21 mouse cellular contexts compared by ENCODE assay signal in genomic region chr17:5511724-5512123, GRCm38 (mm10). TPM values are rescaled to one million over a fixed set of nuclear protein-coding genes. Genes with fewer than 3 reads are reported as not detected.
DNase-seq lines count a peak whose midpoint lies in the region; ATAC-seq and TF ChIP-seq lines count a peak whose summit lies in the region.
"Had no signal": no experiment of that assay in that cellular context is flagged by ENCODE, and none has a peak within 500 bp of the region (broad histone marks: within the 10 kb centered on the region; RNA-seq: fewer than 3 reads in every experiment).

No protein-coding gene starts in this region.

- 40% methylated on average over 6 of the region's 6 CpGs for WGBS in liver, embryonic 14.5 days (ENCODE audit: insufficient replicate concordance)

- DNase-seq in MEL (ENCODE audit: low read depth, low spot score) (no peak), liver (peak; percentile 62)
- peak in 1 of 3 experiments; percentile 52 for DNase-seq in liver, embryonic 14.5 days (ENCODE audit: low read depth in 3 of 3, low spot score in 3 of 3)
- DNase-seq in layer of hippocampus, postnatal 10 days (ENCODE audit: low spot score in 2 of 2) = no peak
- no peak for DNase-seq in urinary bladder, postnatal 10 days (ENCODE audit: low spot score)
- no peak for DNase-seq in frontal cortex, postnatal 10 days (ENCODE audit: low spot score in 2 of 2)
- DNase-seq: adrenal gland, adult 2 months; adrenal gland, postnatal 25 days; cerebellum, adult 2 months; cerebellum, postnatal 10 days; gastrocnemius, postnatal 10 days; heart, adult 2 months had no signal

- no peak overlapping the region for H3K27ac ChIP-seq in MEL (ENCODE audit: control insufficient read depth, low read depth, low read length)
- peak overlapping the region; percentile 90 for H3K27ac ChIP-seq in liver, embryonic 14.5 days
- H3K27ac ChIP-seq: embryonic facial prominence, embryonic 10.5 days; forebrain, embryonic 15.5 days; heart, adult 2 months; heart, embryonic 15.5 days; hindbrain, embryonic 10.5 days had no signal

- H3K9me3 ChIP-seq in MEL (replicated peaks; ENCODE audit: insufficient read depth, low read length) = no peaks in the 10 kb centered on the region
- H3K9me3 ChIP-seq in liver, embryonic 14.5 days (ENCODE audit: control insufficient read depth, low read length) = no peaks in the 10 kb centered on the region
- H3K9me3 ChIP-seq: embryonic facial prominence, embryonic 10.5 days; forebrain, embryonic 15.5 days; heart, embryonic 15.5 days; hindbrain, embryonic 10.5 days had no signal

- H3K36me3 ChIP-seq in MEL (ENCODE audit: control insufficient read depth in 1 of 2, insufficient read depth in 2 of 2, low read length in 2 of 2) = peaks cover 0 to 41% of the 10 kb centered on the region in 2 experiments; a peak in 2 of 4 replicates
- H3K36me3 ChIP-seq in liver, embryonic 14.5 days (replicated peaks; ENCODE audit: control insufficient read depth, insufficient read depth, low read depth) = peaks cover 3% of the 10 kb centered on the region
- H3K36me3 ChIP-seq: embryonic facial prominence, embryonic 10.5 days; forebrain, embryonic 15.5 days; heart, embryonic 15.5 days; hindbrain, embryonic 10.5 days had no signal

- H3K9ac ChIP-seq in MEL (ENCODE audit: control insufficient read depth, low read depth, low read length, poor library complexity, severe bottlenecking) = no peak overlapping the region
- H3K9ac ChIP-seq in liver, embryonic 14.5 days (replicated peaks) = peak overlapping the region; percentile 2
- H3K9ac ChIP-seq: forebrain, embryonic 15.5 days; heart, embryonic 15.5 days had no signal

- TF ChIP-seq RAD21 in MEL (IDR thresholded peaks at IDR 0.05; ENCODE audit: low read depth, low read length) = no peak

- no peak for TF ChIP-seq CTCF in MEL (IDR thresholded peaks at IDR 0.05 in 2 of 3, conservative IDR thresholded peaks at IDR 0.05 in 1 of 3; ENCODE audit: control insufficient read depth in 1 of 3, insufficient read depth in 1 of 3, low read depth in 2 of 3, low read length in 3 of 3, poor library complexity in 1 of 3, severe bottlenecking in 1 of 3)
- no peak for TF ChIP-seq CTCF in liver, embryonic 14.5 days (IDR thresholded peaks at IDR 0.05; ENCODE audit: low read depth)

- no peaks in the 10 kb centered on the region for H3K27me3 ChIP-seq in MEL (ENCODE audit: control insufficient read depth in 1 of 2, insufficient read depth in 2 of 2, low read length in 2 of 2)
- H3K27me3 ChIP-seq in liver, embryonic 14.5 days (ENCODE audit: control insufficient read depth, insufficient read depth, low read length) = no peaks in the 10 kb centered on the region
- H3K27me3 ChIP-seq: forebrain, embryonic 15.5 days; heart, embryonic 15.5 days; Patski had no signal

- no peak overlapping the region for H3K4me3 ChIP-seq in MEL (ENCODE audit: control insufficient read depth in 1 of 2, insufficient read depth in 1 of 2, low read depth in 2 of 2, low read length in 2 of 2)
- H3K4me3 ChIP-seq in liver, embryonic 14.5 days (ENCODE audit: insufficient read depth in 1 of 2, low read depth in 2 of 2, low read length in 2 of 2) = peak overlapping the region in 1 of 2 experiments; percentile 9; a peak in 1 of 4 replicates
- H3K4me3 ChIP-seq: embryonic facial prominence, embryonic 10.5 days; forebrain, embryonic 15.5 days; heart, adult 2 months; heart, embryonic 15.5 days; hindbrain, embryonic 10.5 days had no signal

- peak; percentile 24; the same call in 1 of the 2 replicates for ATAC-seq in liver, embryonic 14.5 days (ENCODE audit: insufficient read depth)
- ATAC-seq in megakaryocyte-erythroid progenitor cell, adult 5-6 weeks (replicated peaks; ENCODE audit: low FRiP score, low TSS enrichment, poor library complexity, severe bottlenecking) = 0 out of 2 replicates have a peak, but pooled peaks have one; percentile 44
- ATAC-seq: activated CD4-positive, CD25-positive, alpha-beta regulatory T cell, adult 4 months; forebrain, embryonic 15.5 days; hindbrain, embryonic 16.5 days; Patski had no signal

- H3K4me2 ChIP-seq in liver, embryonic 14.5 days (ENCODE audit: low read depth) = peak overlapping the region; percentile 46
- H3K4me2 ChIP-seq: forebrain, embryonic 15.5 days; heart, embryonic 11.5 days; heart, embryonic 15.5 days had no signal

- TF ChIP-seq EP300 in MEL (IDR thresholded peaks at IDR 0.05; ENCODE audit: low read depth in 1 of 2, low read length in 2 of 2) = peak; percentile 35 to 36; a peak in 3 of 4 replicates
- no peak for TF ChIP-seq EP300 in liver, embryonic 14.5 days (IDR thresholded peaks at IDR 0.05; ENCODE audit: low read depth)

- peaks cover 12% of the 10 kb centered on the region for H3K79me2 ChIP-seq in MEL (ENCODE audit: control insufficient read depth, insufficient read depth, low read length, poor library complexity)

- H3K4me1 ChIP-seq in MEL (ENCODE audit: control insufficient read depth in 1 of 2, insufficient read depth in 2 of 2, low read length in 2 of 2) = peaks cover 23 to 49% of the 10 kb centered on the region in 2 experiments
- peaks cover 58 to 59% of the 10 kb centered on the region in 2 experiments for H3K4me1 ChIP-seq in liver, embryonic 14.5 days (replicated peaks; ENCODE audit: control insufficient read depth in 2 of 2, insufficient read depth in 2 of 2, low read length in 1 of 2)
- H3K4me1 ChIP-seq: embryonic facial prominence, embryonic 10.5 days had no signal

- TF ChIP-seq POLR2A in MEL (IDR thresholded peaks at IDR 0.05; ENCODE audit: control insufficient read depth in 1 of 2, insufficient read depth in 1 of 2, low read depth in 1 of 2, low read length in 2 of 2, poor library complexity in 1 of 2) = no peak

TF ChIP-seq in MEL, 35 proteins besides CTCF, POLR2A, EP300 and RAD21:
- no peak for TF ChIP-seq TCF12 (IDR thresholded peaks at IDR 0.05; ENCODE audit: low read depth, low read length)
- TF ChIP-seq MXI1 (IDR thresholded peaks at IDR 0.05; ENCODE audit: low read depth, low read length) = no peak
- TF ChIP-seq UBTF (IDR thresholded peaks at IDR 0.05; ENCODE audit: borderline replicate concordance, insufficient read depth, low read depth, low read length) = no peak
- no peak for TF ChIP-seq MAZ (IDR thresholded peaks at IDR 0.05; ENCODE audit: low read depth, low read length)
- peak; percentile 31; the same call in 1 of the 2 replicates for TF ChIP-seq GATA1 (IDR thresholded peaks at IDR 0.05; ENCODE audit: low read depth, low read length)
- peak; percentile 71 for TF ChIP-seq ETS1 (IDR thresholded peaks at IDR 0.05; ENCODE audit: low read depth, low read length)
- TF ChIP-seq HCFC1 (IDR thresholded peaks at IDR 0.05; ENCODE audit: low read depth, low read length) = no peak
- TF ChIP-seq SMC3 (IDR thresholded peaks at IDR 0.05; ENCODE audit: low read depth, low read length) = no peak
- TF ChIP-seq USF2 (IDR thresholded peaks at IDR 0.05; ENCODE audit: borderline replicate concordance in 1 of 2, insufficient read depth in 1 of 2, low read depth in 1 of 2, low read length in 2 of 2) = no peak
- no peak for TF ChIP-seq ZNF384 (IDR thresholded peaks at IDR 0.05; ENCODE audit: low read depth, low read length)
- TF ChIP-seq MYB (IDR thresholded peaks at IDR 0.05; ENCODE audit: low read depth, low read length) = no peak

RNA-seq across cellular contexts. Expression of gene Zdhhc14, which starts 19.4 kb away (rescaled TPM):
- total RNA-seq in MEL (2012; rRNA removed) = 3.0 and 3.4 TPM in 2 replicates
- 1 to 10 TPM in 1 of 2 experiments, not detected in 1; 4.9 TPM for polyA plus RNA-seq in MEL (2012; ENCODE audit: insufficient read depth in 1 of 2, insufficient read length in 2 of 2, low read depth in 1 of 2, low replicate concordance in 2 of 2, missing spikeins in 1 of 2)
- polyA plus RNA-seq in liver, embryonic 14.5 days (2012; rRNA removed) = 2.2 and 2.6 TPM in 2 replicates
- polyA plus RNA-seq in liver, embryonic 14.5 days (2014; fragmentation: Nextera tagmentation; extraction: Ambion mirVana) = 4.7 and 5.8 TPM in 2 replicates
- total RNA-seq in megakaryocyte-erythroid progenitor cell, adult 5-6 weeks (2014; fragmentation: Nextera tagmentation) = 17.2 and 19.2 TPM in 2 replicates
- total RNA-seq in megakaryocyte-erythroid progenitor cell, adult 5-6 weeks (2017) = 7.0 and 9.8 TPM in 2 replicates
- 10 to 100 TPM; 29.0 to 33.2 TPM for total RNA-seq in layer of hippocampus, postnatal 10 days (2021)
